Mouse (Mus musculus) gastrocnemius, postnatal 4 days (tissue): ENCODE measurements around the gene Ncoa4. TPM values are rescaled to one million over a fixed set of nuclear protein-coding genes. Genes with fewer than 3 reads are reported as not detected.
"Not testable (repeated sequence)": the region's sequence is repeated elsewhere in the genome, so short reads cannot be mapped to it uniquely, and the experiment has no call there.

Experiments
- DNase-seq, 2 experiments: peaks; one replicate each; pipeline ENCODE4 v3.0.0; 2021 to 2022; ENCODE audit warnings: low spot score in 2 of 2, mixed read lengths in 2 of 2
- total RNA-seq, 2 experiments: library from RNA; stranded (reverse); gene quantifications; 2 replicates each; pipeline ENCODE4 v1.2.3; 2021

The Ncoa4 gene
- total RNA-seq, 2 experiments from 2014 or later: 59.1 to 67.0 TPM

- DNase-seq: peak in 1 of 2 experiments; percentile 31
These were observed 32.8 kb downstream of the Ncoa4 start for GRCm38 (mm10) chr14:32192437-32192836.

GRCm38 (mm10) chr14:32193557-32193956 is 33.9 kb downstream of the Ncoa4 start:
- DNase-seq: not testable (repeated sequence)

DNA sequence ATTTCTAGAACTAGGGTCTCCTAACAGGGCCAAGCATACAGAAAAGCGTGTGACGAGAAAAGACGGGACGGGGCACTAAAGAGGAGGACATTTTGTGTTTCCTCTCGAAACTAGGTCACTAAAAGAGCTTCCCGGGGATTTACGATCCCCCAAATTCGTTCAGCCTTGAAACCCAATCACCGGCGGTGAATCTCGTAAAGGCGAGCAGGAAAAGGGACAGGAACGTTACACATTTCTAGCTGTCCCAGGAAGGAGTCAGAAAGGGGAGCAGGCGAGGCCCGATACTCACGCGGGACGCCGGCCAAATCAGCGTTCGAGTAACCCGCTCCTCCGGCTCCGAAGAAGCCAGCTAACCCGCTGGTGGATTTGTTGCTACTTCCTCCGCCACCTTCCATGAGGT is 41.7 kb downstream of the Ncoa4 start:
- no peak for DNase-seq

- peak; percentile 72 to 89 for DNase-seq
These were observed 42.3 kb downstream of the Ncoa4 start, which contains the start of the genes Timm23 and Parg for GRCm38 (mm10) chr14:32201791-32202451. TSS of gene Timm23 (minus strand) at chr14:32201898. TSS of gene Parg (plus strand) at chr14:32201949.

- DNase-seq: no peak
These were observed 66.9 kb downstream of the Ncoa4 start for GRCm38 (mm10) chr14:32226601-32227000.

DNA sequence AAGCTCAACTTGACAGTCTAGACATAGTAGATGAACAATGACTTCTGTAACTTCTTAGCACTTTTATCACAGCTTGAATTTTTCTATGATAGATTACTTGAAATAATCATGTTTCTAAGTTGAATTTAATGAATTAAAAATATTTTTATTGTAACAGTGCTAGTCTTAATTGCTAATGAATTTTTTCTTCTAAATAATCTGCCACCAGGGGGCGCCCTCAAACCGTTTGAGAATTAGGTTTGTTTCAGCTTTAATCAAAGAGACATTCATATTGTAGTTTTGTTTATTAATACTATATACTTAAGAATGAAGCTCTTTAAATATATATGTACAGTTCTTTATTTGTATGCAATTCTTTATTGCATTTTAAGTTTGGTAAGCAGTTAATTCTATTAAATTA is 69.3 kb downstream of the Ncoa4 start:
- peak in 1 of 2 experiments; percentile 44 for DNase-seq

Other genes with a start within 250 kb of the Ncoa4 start
- 1 to 10 TPM; 4.4 to 5.5 TPM for gene Galnt15, start 130.9 kb upstream of the Ncoa4 start, total RNA-seq
- 10 to 100 TPM; 16.4 to 18.5 TPM for gene Oxnad1, start 74.5 kb upstream of the Ncoa4 start, total RNA-seq
- 10 to 100 TPM; 55.3 to 60.2 TPM for gene Dph3, start 74.1 kb upstream of the Ncoa4 start, total RNA-seq
- not detected for gene Msmb, start 17.8 kb upstream of the Ncoa4 start, total RNA-seq
- 100 to 1,000 TPM; 117 to 139 TPM for gene Timm23, start 42.0 kb downstream of the Ncoa4 start, total RNA-seq
- gene Parg, start 42.1 kb downstream of the Ncoa4 start, total RNA-seq: 10 to 100 TPM; 25.9 to 32.2 TPM
- gene Ogdhl, start 162.2 kb downstream of the Ncoa4 start, total RNA-seq: 1 to 10 TPM; 4.4 to 6.6 TPM
- gene 1700024G13Rik, start 228.5 kb downstream of the Ncoa4 start, total RNA-seq: not detected